Mouse (Mus musculus) megakaryocyte progenitor cell, adult 5-6 weeks (primary cell): ENCODE data around the gene Ptchd4. TPM values are rescaled to one million over a fixed set of nuclear protein-coding genes. Genes with fewer than 3 reads are reported as not detected.

Source experiments
- ATAC-seq: replicated peaks from 2 replicates; pipeline ENCODE4 v1.8.0; 2016; ENCODE audit warnings: mild to moderate bottlenecking, moderate TSS enrichment, inconsistent platforms; ENCODE audit not compliant: poor library complexity
- total RNA-seq, 2 experiments: library from RNA; stranded (forward) in 1 of 2; stranded (reverse) in 1 of 2; fragments of 157-497, 149-512 nt in 1 of 2; fragments of 200-1000 nt in 1 of 2; gene quantifications; 2 replicates each; pipeline versions ENCODE4 v1.2.3 to v1.2.4; 2015 to 2017

Gene Ptchd4
- total RNA-seq, 2 experiments from 2014 or later = 0.05 TPM; not detected in 1

- no peak for ATAC-seq
Measured at GRCm38 (mm10) chr17:42418449-42418848, 102.7 kb downstream of the Ptchd4 start.

GRCm38 (mm10) chr17:42427961-42428360 lies 112.2 kb downstream of the Ptchd4 start:
- no peak for ATAC-seq

GRCm38 (mm10) chr17:42430380-42430779 lies 114.6 kb downstream of the Ptchd4 start:
- no peak for ATAC-seq

- no peak for ATAC-seq
Measured at GRCm38 (mm10) chr17:42452235-42452634, 136.5 kb downstream of the Ptchd4 start.

- ATAC-seq = no peak
Measured at GRCm38 (mm10) chr17:42456441-42456840, 140.7 kb downstream of the Ptchd4 start.

- no peak for ATAC-seq
Measured at GRCm38 (mm10) chr17:42462726-42463125, 147.0 kb downstream of the Ptchd4 start.

- ATAC-seq = no peak
Measured at GRCm38 (mm10) chr17:42480173-42480991, 164.6 kb downstream of the Ptchd4 start.

GRCm38 (mm10) chr17:42509356-42510262 lies 193.9 kb downstream of the Ptchd4 start:
- no peak for ATAC-seq

- ATAC-seq = no peak
Measured at GRCm38 (mm10) chr17:42530147-42530546, 214.4 kb downstream of the Ptchd4 start.

GRCm38 (mm10) chr17:42549578-42549977 lies 233.8 kb downstream of the Ptchd4 start:
- ATAC-seq = no peak
